Mouse (Mus musculus) G1E-ER4 (cell line): ENCODE data around the gene Gata5. TPM values are rescaled to one million over a fixed set of nuclear protein-coding genes. Genes with fewer than 3 reads are reported as not detected.

ENCODE experiments used
- GATA1 ChIP-seq: IDR thresholded peaks from one replicate; pipeline ENCODE4 v1.8.0; 2012; ENCODE audit warnings: low read length, inconsistent platforms
- polyA plus RNA-seq: library from polyadenylated mRNA; stranded (reverse); fragments of >175 nt; gene quantifications from 2 replicates; pipeline ENCODE4 v1.2.3, GENCODE M21; 2012

Gata5 gene
- polyA plus RNA-seq, 1 experiment, result not detected

- no peak for TF ChIP-seq GATA1
Observed at GRCm38 (mm10) chr2:180291566-180291965, 42.9 kb downstream of the Gata5 start.

GRCm38 (mm10) chr2:180290503-180290902 lies 44.0 kb downstream of the Gata5 start:
- no peak for TF ChIP-seq GATA1

- TF ChIP-seq GATA1, result no peak
Observed at GRCm38 (mm10) chr2:180289440-180290108, 44.9 kb downstream of the Gata5 start, which contains the start of gene Rbbp8nl. Rbbp8nl (minus strand) TSS chr2:180289879.

GRCm38 (mm10) chr2:180288966-180289365 lies 45.5 kb downstream of the Gata5 start:
- TF ChIP-seq GATA1, result no peak

GRCm38 (mm10) chr2:180279321-180279720 lies 55.2 kb downstream of the Gata5 start:
- TF ChIP-seq GATA1, result no peak

GRCm38 (mm10) chr2:180277773-180278320 lies 56.7 kb downstream of the Gata5 start:
- no peak for TF ChIP-seq GATA1

- no peak for TF ChIP-seq GATA1
Observed at GRCm38 (mm10) chr2:180276851-180277259, 57.6 kb downstream of the Gata5 start.

GRCm38 (mm10) chr2:180276385-180276784 lies 58.1 kb downstream of the Gata5 start:
- no peak for TF ChIP-seq GATA1

GRCm38 (mm10) chr2:180275836-180276235 lies 58.7 kb downstream of the Gata5 start:
- TF ChIP-seq GATA1, result no peak

Other genes with a start within 250 kb of the Gata5 start
- not detected in 2 replicates for gene Hrh3, start 230.2 kb downstream of the Gata5 start, polyA plus RNA-seq
- gene Osbpl2, start 215.4 kb downstream of the Gata5 start, polyA plus RNA-seq, result 18.7 and 31.3 TPM in 2 replicates
- gene Adrm1, start 163.2 kb downstream of the Gata5 start, polyA plus RNA-seq, result 702 and 833 TPM in 2 replicates
- gene Lama5, start 108.8 kb downstream of the Gata5 start, polyA plus RNA-seq, result 27.7 and 30.0 TPM in 2 replicates
- gene Rps21, start 77.3 kb downstream of the Gata5 start, polyA plus RNA-seq, result 70.2 and 1,101 TPM in 2 replicates
- 18.0 and 25.1 TPM in 2 replicates for gene Cables2, start 61.2 kb downstream of the Gata5 start, polyA plus RNA-seq
- not detected in 2 replicates for gene Rbbp8nl, start 44.8 kb downstream of the Gata5 start, polyA plus RNA-seq
- gene Slco4a1, start 121.5 kb upstream of the Gata5 start, polyA plus RNA-seq, result not detected in 2 replicates
- gene Ntsr1, start 165.3 kb upstream of the Gata5 start, polyA plus RNA-seq, result not detected in 2 replicates
- gene Mrgbp, start 246.6 kb upstream of the Gata5 start, polyA plus RNA-seq, result 21.5 and 24.9 TPM in 2 replicates